Mouse (Mus musculus) midbrain, embryonic 11.5 days (tissue): ENCODE measurements around the gene Cd300lf. TPM values are rescaled to one million over a fixed set of nuclear protein-coding genes. Genes with fewer than 3 reads are reported as not detected.

Experiments
- ATAC-seq: fragments of 200-750 bp; cut with Nextera tagmentation; 2 replicates; pipeline ENCODE4 v1.8.0; 2017; ENCODE audit warnings: moderate TSS enrichment, moderate library complexity; ENCODE audit not compliant: low FRiP score
- DNase-seq: peaks from one replicate; pipeline ENCODE4 v3.0.0; 2015; ENCODE audit warnings: low spot score; ENCODE audit errors: missing footprints
- H3K27ac ChIP-seq: fragments of 300-500 bp; sonication (generic); 2 replicates; pipeline ENCODE4 v1.5.1; 2014; ENCODE audit warnings: low read depth, low read length
- H3K27me3 ChIP-seq: fragments of 300-500 bp; sonication (generic); 2 replicates; pipeline ENCODE4 v1.6.1; 2014; ENCODE audit warnings: mild to moderate bottlenecking, low read length, moderate library complexity, mixed read lengths; ENCODE audit not compliant: control insufficient read depth, insufficient read depth
- H3K36me3 ChIP-seq: fragments of 300-500 bp; sonication (generic); 2 replicates; pipeline ENCODE4 v1.6.1; 2014; ENCODE audit warnings: mild to moderate bottlenecking, low read length, moderate library complexity, mixed read lengths; ENCODE audit not compliant: control insufficient read depth, insufficient read depth
- H3K4me1 ChIP-seq: fragments of 300-500 bp; sonication (generic); 2 replicates; pipeline ENCODE4 v1.6.1; 2014; ENCODE audit warnings: low read length; ENCODE audit not compliant: control insufficient read depth, insufficient read depth
- H3K4me2 ChIP-seq: fragments of 300-500 bp; sonication (generic); 2 replicates; pipeline ENCODE4 v1.6.1; 2014; ENCODE audit warnings: mild to moderate bottlenecking, moderate library complexity
- H3K4me3 ChIP-seq: fragments of 300-500 bp; sonication (generic); 2 replicates; pipeline ENCODE4 v1.5.1; 2014; ENCODE audit warnings: low read depth, low read length
- H3K9ac ChIP-seq: fragments of 300-500 bp; sonication (generic); 2 replicates; pipeline ENCODE4 v1.6.1; 2014; ENCODE audit warnings: low read length
- H3K9me3 ChIP-seq: fragments of 300-500 bp; sonication (generic); 2 replicates; pipeline ENCODE4 v1.6.1; 2016; ENCODE audit warnings: low read length; ENCODE audit not compliant: control insufficient read depth
- WGBS: fragments of 180-500 bp; shearing (Covaris S2); extraction: QIAGEN DNeasy Blood & Tissue Kit; methylation state at CpG from one replicate; pipeline ENCODE4 v1.1.7; 2014; 5-methylcytosine and 5-hydroxymethylcytosine counted together
- polyA plus RNA-seq: library from polyadenylated mRNA; unstranded; fragments of >200 nt; fragmentation: Nextera tagmentation; extraction: Ambion mirVana; gene quantifications from 2 replicates; pipeline ENCODE4 v1.2.1, GENCODE M21; 2014

The Cd300lf gene
- not detected in 2 replicates for polyA plus RNA-seq

- Histone ChIP-seq H3K27me3 (no peaks in the 10 kb centered on the region), H3K4me2 (no peak within 1 kb of the TSS), H3K4me3 (no peak within 1 kb of the TSS), H3K9me3 (no peaks in the 10 kb centered on the region), H3K4me1 (no peaks in the 10 kb centered on the region), H3K36me3 (no peaks in the 10 kb centered on the region), H3K27ac (no peak within 1 kb of the TSS), H3K9ac (no peak within 1 kb of the TSS)
- ATAC-seq (no peak), DNase-seq (no peak)
- 78% methylated on average over 8 of the region's 8 CpGs for WGBS
These were observed at the start of gene Cd300lf for GRCm38 (mm10) chr11:115133800-115134199. Gene Cd300lf, minus strand, starts transcription at chr11:115133992.

- Histone ChIP-seq H3K4me2 (no peak overlapping the region), H3K4me1 (peaks cover 16% of the 10 kb centered on the region), H3K36me3 (no peaks in the 10 kb centered on the region), H3K9me3 (no peaks in the 10 kb centered on the region), H3K4me3 (no peak overlapping the region), H3K27me3 (no peaks in the 10 kb centered on the region), H3K9ac (no peak overlapping the region), H3K27ac (no peak overlapping the region)
- peak; percentile 98 for DNase-seq
- WGBS = 23% methylated on average over 12 of the region's 12 CpGs
- no peak for ATAC-seq
These were observed 48.3 kb upstream of the Cd300lf start for GRCm38 (mm10) chr11:115181913-115182638.

DNA sequence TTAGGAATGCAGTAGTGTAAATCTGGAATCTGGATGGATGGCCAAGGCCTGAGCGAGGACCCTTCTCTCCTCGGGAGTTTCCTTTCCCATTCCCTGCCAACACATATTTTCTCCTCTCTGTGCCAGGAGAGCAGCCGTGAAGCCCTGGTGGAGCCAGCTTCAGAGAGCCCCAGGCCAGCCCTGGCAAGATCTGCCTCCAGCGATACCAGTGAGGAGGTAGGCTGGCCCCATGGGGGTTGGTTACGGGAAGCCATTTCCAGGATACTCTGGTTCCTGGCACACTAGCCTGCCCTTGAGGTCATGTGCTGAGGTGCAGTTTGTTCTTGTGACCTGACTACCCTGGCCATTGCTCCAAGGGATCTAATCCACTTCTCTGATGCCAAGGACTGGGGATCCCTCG lies 46.1 kb upstream of the Cd300lf start:
- H3K4me3 ChIP-seq = no peak overlapping the region
- peaks cover 27% of the 10 kb centered on the region for H3K4me1 ChIP-seq
- 83% methylated on average over 6 of the region's 6 CpGs for WGBS
- no peak for DNase-seq
- no peaks in the 10 kb centered on the region for H3K36me3 ChIP-seq
- H3K9ac ChIP-seq = no peak overlapping the region
- no peaks in the 10 kb centered on the region for H3K27me3 ChIP-seq
- H3K9me3 ChIP-seq = no peaks in the 10 kb centered on the region
- ATAC-seq = no peak
- no peak overlapping the region for H3K27ac ChIP-seq
- no peak overlapping the region for H3K4me2 ChIP-seq

- WGBS = 76% methylated on average over 6 of the region's 6 CpGs
- Histone ChIP-seq H3K36me3 (no peaks in the 10 kb centered on the region), H3K4me3 (no peak overlapping the region), H3K4me1 (peaks cover 34% of the 10 kb centered on the region), H3K27ac (no peak overlapping the region), H3K27me3 (no peaks in the 10 kb centered on the region), H3K9ac (no peak overlapping the region), H3K9me3 (no peaks in the 10 kb centered on the region), H3K4me2 (no peak overlapping the region)
- ATAC-seq = no peak
- DNase-seq = no peak
These were observed 45.4 kb upstream of the Cd300lf start for GRCm38 (mm10) chr11:115179191-115179590.

- 76% methylated on average over 2 of the region's 2 CpGs for WGBS
These were observed 45.0 kb upstream of the Cd300lf start for GRCm38 (mm10) chr11:115178766-115179165.

GRCm38 (mm10) chr11:115177559-115178195 lies 43.9 kb upstream of the Cd300lf start:
- Histone ChIP-seq H3K27ac (peak overlapping the region; percentile 25; the same call in 1 of the 2 replicates), H3K27me3 (peaks cover 1% of the 10 kb centered on the region), H3K4me3 (no peak overlapping the region), H3K9ac (0 out of 2 replicates have a peak overlapping the region, but pooled peaks have one; percentile 16), H3K4me1 (peaks cover 48% of the 10 kb centered on the region), H3K36me3 (no peaks in the 10 kb centered on the region), H3K9me3 (no peaks in the 10 kb centered on the region), H3K4me2 (peak overlapping the region; percentile 20)
- ATAC-seq (peak; percentile 65; the same call in 1 of the 2 replicates), DNase-seq (no peak)
- 25% methylated on average over 10 of the region's 10 CpGs for WGBS

More at GRCm38 (mm10) chr11:115178766-115179165, 45.0 kb upstream of the Cd300lf start:
- Histone ChIP-seq H3K9ac (no peak overlapping the region), H3K4me3 (no peak overlapping the region), H3K4me2 (no peak overlapping the region), H3K27me3 (no peaks in the 10 kb centered on the region; the same call in 1 of the 2 replicates), H3K27ac (no peak overlapping the region), H3K36me3 (no peaks in the 10 kb centered on the region), H3K9me3 (no peaks in the 10 kb centered on the region), H3K4me1 (peaks cover 38% of the 10 kb centered on the region)
- DNase-seq = no peak
- no peak for ATAC-seq

GRCm38 (mm10) chr11:115176399-115177190 lies 42.8 kb upstream of the Cd300lf start:
- Histone ChIP-seq H3K27ac (no peak overlapping the region), H3K9me3 (no peaks in the 10 kb centered on the region), H3K4me2 (no peak overlapping the region), H3K4me3 (no peak overlapping the region), H3K27me3 (peaks cover 3% of the 10 kb centered on the region), H3K4me1 (peaks cover 56% of the 10 kb centered on the region), H3K36me3 (no peaks in the 10 kb centered on the region), H3K9ac (no peak overlapping the region)
- ATAC-seq (no peak), DNase-seq (peak; percentile 86)
- WGBS = 63% methylated on average over 24 of the region's 24 CpGs

DNA sequence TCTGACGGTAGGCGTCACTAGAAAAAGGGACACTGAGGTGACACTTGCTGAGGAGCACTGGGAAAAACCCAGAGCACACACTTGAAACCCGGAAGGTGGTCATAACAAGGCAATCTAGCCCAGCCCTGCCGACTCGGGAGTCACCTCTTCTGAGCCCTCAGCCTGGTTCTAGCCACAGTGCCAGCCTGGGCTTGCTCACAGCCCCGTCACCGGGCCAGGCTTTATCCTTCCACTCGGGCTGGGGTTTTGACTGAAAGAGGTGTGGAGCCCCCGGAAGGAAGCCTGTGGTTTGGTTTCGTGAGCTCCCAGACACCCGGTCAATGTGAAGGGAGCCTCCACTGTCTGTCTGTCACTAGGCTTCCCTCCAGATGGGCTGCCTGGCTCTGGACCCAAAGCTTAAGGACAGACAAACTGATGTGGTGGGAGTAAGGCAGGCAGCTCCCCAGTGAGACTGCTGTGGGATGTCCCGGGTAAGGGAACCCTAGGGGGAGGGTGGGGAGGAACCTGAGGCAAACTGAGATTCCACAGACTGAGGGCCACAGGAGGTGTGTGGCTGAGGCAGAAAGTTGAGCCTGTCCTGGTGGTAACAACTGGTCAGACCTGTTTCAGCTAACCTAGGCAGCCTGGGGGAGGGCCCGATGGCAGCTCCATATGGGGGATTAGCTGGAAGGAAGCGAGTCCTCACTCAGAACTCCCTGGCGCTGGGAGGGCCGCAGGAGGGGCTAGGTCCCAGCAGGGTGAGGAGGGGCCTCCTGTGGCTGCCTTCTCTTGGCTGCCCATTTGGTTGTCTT lies 40.0 kb upstream of the Cd300lf start:
- Histone ChIP-seq H3K4me1 (peaks cover 56% of the 10 kb centered on the region), H3K27me3 (peaks cover 3% of the 10 kb centered on the region)

More for the DNA sequence above, 40.0 kb upstream of the Cd300lf start:
- H3K9ac ChIP-seq = no peak overlapping the region
- no peaks in the 10 kb centered on the region for H3K36me3 ChIP-seq
- H3K9me3 ChIP-seq = no peaks in the 10 kb centered on the region
- ATAC-seq = 0 out of 2 replicates have a peak, but pooled peaks have one; percentile 5
- peak; percentile 87 for DNase-seq
- WGBS = 10% methylated on average over 16 of the region's 16 CpGs
- no peak overlapping the region for H3K4me2 ChIP-seq
- H3K4me3 ChIP-seq = no peak overlapping the region
- no peak overlapping the region for H3K27ac ChIP-seq
